Mouse (Mus musculus): ENCODE data around the gene Cnnm2. TPM values are rescaled to one million over a fixed set of nuclear protein-coding genes. Genes with fewer than 3 reads are reported as not detected.
A peak's percentile ranks its signal among the peaks of the same experiment; 100 is the strongest.
"Not testable (repeated sequence)": the region's sequence is repeated elsewhere in the genome, so short reads cannot be mapped to it uniquely, and the experiment has no call there.

Cnnm2 gene
- total RNA-seq, 2 experiments from 2014 or later, result 3.2 TPM

DNA sequence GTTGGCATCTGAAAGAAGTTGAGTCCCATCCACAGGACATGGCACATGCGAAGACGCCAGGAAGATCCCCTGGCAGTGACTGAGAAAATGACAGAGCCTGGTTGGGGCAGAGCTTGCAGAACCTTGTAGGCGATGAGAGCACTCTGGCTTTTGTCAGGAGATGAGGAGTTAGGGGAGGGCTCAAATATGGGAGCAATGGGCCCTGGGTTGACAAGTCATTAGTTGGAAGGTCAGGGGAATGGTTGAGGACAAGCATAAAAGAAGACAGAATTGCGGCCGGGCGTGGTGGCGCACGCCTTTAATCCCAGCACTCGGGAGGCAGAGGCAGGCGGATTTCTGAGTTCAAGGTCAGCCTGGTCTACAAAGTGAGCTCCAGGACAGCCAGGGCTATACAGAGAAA is 1.5 kb upstream of the Cnnm2 start:
- not testable (repeated sequence) for DNase-seq (ENCODE audit: low spot score)

DNA sequence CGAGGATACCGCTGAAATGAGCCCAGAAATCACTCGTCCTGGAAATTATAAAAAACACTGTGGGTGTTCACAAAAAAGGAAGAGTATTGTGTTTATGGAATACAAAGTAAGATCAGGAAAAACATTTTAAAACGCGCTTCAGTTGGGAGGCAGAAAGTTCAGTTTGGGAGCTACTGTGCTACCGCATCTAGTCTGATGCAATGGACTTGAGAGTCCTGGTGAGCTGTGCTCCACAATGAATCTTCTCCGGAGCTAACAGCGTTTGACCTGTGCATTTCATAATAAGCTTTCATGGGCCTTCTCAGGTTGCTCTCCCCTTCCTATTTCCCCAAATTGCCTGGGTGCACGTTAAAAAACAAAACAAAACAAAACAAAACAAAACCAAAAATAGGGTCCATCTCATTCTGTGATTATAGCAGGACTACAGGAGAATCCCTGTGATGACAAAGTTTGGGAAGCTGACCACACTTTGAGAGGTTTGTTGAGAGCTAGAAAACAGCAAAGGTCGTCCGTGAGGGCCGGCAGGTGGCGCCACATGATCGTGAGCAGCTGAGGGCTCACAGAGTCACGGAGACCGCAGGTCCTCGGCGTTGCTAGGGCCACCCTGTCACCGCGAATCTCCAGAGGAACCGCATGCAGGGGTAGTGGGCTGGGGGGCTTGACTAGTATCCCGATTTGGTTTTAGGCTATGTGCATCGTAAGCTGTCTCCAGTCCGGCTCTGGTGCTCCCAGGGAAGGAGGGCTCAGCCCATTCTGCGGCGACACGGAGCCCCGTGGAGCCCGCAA is 828 bp upstream of the Cnnm2 start:
- peak; percentile 89 for DNase-seq (ENCODE audit: low spot score)

DNA sequence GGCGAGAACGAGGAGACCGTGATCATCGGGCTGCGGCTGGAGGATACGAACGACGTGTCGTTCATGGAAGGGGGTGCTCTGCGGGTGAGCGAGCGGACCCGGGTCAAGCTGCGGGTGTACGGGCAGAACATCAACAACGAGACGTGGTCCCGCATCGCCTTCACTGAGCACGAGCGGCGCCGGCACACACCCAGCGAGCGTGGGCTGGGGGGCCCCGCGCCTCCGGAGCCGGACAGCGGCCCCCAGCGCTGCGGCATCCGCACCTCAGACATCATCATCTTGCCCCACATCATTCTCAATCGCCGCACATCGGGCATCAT is 535 bp downstream of the Cnnm2 start:
- DNase-seq (ENCODE audit: low spot score), result no peak

DNA sequence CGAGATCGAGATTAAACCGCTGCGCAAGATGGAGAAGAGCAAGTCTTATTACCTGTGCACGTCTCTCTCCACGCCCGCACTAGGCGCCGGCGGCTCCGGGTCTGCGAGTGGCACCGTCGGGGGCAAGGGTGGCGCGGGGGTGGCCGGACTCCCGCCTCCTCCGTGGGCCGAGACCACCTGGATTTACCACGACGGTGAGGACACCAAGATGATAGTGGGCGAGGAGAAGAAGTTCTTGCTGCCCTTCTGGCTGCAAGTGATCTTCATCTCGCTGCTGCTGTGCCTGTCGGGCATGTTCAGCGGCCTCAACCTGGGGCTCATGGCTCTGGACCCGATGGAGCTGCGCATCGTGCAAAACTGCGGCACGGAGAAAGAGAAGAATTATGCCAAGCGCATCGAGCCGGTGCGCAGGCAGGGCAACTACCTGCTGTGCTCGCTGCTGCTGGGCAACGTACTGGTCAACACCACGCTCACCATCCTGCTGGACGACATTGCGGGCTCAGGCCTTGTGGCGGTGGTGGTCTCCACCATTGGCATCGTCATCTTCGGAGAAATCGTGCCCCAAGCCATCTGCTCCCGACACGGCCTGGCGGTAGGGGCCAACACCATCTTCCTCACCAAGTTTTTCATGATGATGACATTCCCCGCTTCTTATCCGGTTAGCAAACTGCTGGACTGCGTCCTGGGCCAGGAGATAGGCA is 1.0 kb downstream of the Cnnm2 start:
- no peak for DNase-seq (ENCODE audit: low spot score)

DNA sequence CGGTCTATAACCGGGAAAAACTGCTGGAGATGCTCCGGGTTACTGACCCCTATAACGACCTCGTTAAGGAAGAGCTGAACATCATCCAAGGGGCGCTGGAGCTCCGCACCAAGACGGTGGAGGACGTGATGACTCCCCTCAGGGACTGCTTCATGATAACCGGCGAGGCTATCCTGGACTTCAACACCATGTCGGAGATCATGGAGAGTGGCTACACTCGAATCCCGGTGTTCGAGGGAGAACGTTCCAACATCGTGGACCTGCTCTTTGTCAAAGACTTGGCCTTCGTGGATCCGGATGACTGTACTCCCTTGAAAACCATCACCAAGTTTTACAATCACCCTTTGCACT is 1.6 kb downstream of the Cnnm2 start:
- DNase-seq (ENCODE audit: low spot score), result no peak

DNA sequence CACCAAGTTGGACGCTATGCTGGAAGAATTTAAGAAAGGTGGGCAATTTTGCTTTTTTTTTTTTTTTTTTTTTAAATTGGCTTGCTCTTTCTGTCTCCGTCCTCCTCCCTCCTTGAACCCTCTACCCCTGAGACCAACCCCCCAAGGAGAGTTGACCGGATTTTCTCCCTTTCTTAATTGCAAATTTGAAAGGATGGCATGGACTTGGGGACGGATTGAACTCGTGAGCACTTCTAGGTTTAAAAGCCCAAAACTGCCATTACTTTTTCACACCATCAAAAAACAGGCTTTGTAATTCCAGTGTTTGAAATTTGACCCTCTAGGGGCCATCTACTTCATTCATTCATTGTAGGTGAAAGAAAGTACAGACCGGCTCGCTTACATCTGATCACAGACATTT is 2.0 kb downstream of the Cnnm2 start:
- DNase-seq (ENCODE audit: low spot score), result no peak

DNA sequence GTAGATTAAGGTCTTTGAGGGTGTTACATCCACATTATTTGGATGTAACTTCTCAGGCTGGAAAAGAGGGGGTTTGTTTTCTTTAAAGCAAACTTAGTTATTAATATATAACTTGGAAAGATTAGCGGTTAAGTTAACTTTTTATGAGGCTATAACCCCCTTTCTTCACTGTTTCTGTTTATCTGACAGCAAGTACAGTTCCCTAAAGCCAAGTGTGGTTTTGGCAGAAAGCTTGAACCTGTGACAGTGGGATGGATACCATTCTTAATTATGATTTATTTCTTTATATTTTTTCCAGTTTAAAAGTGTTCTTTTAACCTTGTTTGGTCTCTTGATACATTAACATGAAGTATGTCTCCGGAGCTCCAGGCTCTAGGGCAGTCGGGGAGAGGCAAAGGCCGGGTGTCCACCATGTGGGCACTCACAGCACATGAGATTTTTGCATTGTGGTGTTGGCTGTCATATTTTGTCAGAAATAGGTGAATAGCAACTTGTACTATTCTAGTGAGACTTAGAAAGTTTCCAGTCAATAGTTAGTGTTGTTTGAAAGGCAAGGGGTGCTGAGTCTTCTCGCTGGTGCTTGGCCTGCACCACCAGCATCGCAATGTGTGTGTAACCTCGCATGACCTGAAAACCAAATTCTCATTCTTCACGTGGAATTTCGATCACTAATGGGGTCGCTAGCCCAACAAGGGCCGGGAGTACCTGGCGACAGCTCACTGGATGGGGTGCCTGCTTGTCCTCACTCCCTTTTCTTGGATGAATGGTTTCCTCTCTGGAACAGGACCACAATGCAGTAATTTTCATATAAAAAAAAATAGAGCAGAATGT is 2.8 kb downstream of the Cnnm2 start:
- no peak for DNase-seq (ENCODE audit: low spot score)

DNA sequence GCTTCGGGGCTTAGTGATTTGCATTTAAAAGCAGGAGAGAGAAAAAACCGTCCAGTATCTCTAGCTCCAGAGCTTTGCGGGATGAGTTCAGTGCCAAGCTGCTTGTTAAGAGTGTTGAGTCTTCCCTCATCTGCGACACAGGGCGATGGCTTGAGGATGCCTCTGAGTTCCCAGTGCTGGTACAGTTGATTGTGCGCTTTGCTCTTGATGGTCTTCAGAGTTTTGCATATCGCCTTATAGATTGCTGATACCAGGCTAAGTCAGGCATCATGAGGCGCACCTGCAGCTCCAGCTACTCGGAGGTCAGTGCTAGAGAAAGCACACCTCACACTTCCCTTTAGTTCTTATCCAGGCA is 3.3 kb downstream of the Cnnm2 start:
- DNase-seq (ENCODE audit: low spot score), result no peak

DNA sequence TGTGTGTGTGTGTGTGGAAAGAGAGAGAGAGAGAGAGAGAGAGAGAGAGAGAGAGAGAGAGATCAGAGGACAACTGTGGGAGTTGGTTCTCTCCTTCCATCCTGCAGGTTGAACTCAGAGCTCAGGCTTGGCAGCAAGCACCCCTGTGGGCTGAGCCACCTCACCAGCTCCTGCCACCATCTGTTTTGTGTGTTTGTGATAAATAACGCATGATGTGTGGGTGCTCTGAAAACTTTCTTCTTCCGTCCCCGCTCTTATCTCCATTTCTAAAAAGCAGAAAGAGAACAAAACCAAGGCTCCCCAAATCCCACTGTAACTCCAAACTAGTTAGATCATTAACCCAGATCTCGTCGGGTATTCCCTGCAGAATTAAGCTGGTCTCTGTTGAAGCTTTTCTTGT is 4.7 kb downstream of the Cnnm2 start:
- no peak for DNase-seq (ENCODE audit: low spot score)

DNA sequence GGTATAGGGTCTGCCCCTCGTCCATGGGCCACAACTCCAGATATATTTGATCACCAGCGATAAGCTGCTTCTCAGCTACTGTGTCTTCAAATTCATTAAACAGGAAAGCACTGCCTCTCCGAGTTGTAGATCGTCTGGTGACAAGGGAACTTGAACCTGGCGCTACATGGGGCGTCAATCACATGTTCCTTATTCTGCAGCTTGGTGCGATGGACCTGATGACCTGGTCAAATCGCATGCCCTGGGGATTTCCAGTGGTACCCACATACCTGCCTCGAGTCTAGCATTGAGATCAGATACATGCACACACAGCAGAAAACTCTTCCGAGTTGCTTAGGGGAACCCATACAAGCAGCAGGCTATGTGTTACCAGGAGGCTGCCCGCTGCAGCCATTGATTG is 8.4 kb downstream of the Cnnm2 start:
- no peak for DNase-seq (ENCODE audit: low spot score)

DNA sequence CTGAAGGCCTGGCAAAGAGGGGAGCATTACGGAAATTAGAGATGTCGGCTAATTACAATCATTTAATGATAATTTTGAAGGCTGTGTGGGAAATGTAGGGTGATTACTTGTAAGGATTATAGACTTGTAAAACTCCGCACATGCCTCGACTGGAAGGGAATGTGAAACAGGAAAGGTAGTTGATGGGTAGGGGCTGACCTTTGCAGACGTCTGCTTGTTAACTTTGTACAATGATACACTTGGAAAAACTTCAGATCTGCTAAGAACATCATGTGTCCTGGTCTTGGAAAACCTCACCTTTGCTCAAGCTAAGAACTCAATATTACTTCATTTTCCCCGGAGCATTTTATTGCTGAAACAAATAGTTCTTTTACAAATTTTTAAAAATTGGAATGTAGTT is 10.4 kb downstream of the Cnnm2 start:
- no peak for DNase-seq (ENCODE audit: low spot score)

DNA sequence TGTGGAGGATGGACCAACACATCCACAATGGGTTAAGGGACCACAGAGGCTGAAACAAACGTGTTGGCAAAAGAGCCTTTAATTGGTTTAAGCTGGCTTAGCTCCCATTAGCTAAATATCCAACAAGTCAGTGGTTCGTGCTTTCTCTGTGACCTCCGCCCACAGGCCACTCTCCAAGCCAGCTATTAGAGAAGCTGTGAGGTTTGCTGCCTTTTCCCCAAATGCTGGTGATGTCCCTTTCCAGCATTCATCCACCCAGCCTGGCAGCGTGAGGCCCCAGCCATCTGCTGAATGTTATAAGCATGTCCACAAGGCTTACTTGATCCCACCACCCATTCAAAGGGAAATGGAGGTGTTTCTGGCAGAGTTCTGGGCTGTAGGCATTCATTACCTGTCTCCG is 15.0 kb downstream of the Cnnm2 start:
- no peak for DNase-seq (ENCODE audit: low spot score)

DNA sequence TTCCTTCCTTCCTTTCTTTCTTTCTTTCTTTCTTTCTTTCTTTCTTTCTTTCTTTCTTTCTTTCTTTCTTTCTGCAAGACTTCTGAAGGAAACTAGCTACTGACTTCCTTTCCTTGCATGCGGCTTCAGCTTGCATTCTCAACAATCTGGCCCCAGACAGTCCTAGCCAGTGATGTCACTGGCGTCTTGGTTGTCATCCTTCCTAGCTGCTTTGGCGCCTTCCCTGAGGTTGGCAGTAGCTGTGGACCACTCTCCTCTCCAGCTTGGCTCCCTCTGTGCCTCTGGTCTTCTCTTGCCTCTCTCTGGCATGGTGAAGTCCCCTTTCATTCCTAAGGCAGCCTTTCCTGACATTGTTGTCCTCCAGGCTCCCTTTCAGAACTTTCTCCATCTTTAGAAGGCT is 15.5 kb downstream of the Cnnm2 start:
- no peak for DNase-seq (ENCODE audit: low spot score)

DNA sequence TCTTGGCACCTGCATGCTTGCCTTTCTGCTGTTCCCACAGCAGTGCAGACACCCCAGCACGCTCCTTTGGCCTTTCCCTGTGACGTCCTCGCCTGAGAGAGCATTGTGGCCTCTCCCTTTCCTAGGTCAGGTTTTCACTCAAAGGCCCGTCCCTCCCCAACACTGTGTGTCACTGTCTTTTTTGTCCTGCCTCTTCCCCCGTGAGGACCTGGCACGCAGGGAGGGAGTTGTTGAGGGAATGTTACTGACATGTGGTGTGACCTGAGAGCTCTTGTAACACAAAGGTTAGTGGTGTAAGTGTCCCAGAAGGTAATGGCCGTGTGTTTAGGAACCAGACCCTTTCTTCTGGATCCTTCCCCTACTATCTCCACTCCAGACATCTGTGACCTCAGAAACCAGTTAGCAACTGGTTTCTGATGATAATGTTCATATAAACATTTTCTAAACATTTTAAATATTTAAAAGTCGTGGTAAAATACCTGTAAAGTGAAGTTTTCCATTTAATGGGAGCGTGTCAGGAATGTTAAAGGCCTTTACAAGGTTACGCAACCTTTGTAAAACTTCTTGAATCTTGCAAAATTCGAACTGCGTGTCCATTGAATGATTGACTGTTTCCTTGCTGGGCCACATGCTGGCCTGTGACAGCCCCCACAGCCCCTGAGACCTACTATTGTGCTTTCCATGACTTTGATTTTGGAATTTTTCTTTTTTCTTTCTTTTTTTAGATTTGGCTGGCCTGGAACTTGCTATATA is 16.7 kb downstream of the Cnnm2 start:
- no peak for DNase-seq (ENCODE audit: low spot score)

DNA sequence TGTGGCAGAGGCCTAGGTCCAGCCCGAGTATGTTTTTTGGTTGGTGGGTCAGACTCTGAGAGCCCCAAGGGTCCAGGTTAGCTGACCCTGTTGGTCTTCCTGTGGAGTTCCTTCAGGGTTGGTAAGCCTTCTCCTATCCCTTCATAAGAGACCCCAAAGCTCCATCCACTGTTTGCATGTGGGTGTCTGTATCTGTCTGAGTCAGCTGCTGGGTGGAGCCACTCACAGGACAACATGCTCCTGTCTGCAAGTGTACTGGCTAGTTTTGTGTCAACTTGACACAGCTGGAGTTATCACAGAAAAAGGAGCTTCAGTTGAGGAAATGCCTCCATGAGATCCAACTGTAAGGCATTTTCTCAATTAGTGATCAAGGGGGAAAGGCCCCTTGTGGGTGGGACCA is 17.7 kb downstream of the Cnnm2 start:
- DNase-seq (ENCODE audit: low spot score), result not testable (repeated sequence)

DNA sequence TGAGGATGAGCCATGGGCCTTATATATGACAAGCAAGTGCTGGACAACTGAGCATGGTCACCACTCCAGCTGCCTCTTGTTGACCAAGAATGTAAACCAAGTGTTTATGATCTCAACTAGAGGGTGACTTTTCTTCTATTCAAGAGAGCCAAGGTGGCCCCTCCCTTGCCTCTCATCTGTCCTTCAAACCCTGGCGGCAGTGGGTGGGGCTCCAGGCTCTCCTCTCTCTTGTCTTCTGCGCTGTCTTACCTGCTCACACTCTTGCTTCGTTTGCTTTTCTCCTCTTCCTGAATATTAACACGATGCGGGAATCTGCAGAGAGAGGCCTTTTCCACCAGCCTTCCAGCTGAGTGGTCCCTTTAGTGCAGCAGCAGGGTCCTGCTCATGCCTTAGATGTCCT is 22.6 kb downstream of the Cnnm2 start:
- no peak for DNase-seq (ENCODE audit: low spot score)

DNA sequence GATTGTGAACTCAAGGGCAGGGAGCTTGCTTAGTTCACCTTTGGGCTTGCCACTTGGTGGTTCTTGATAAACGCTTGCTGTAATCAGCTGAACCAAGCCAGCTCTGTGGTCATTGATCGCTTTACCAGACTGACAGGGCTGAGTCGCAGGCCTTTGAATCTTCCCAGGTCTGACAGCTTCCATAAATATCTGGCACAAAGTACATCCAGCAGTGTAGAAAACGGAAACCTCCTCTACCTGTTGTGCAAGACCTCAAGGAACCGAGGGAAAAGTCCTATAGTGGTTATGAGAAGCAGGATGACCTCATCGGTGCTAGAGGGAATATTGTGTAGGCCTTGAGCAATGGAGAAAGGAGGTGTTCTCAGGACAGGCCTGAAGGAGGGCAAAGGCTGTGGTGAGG is 23.1 kb downstream of the Cnnm2 start:
- no peak for DNase-seq (ENCODE audit: low spot score)

DNA sequence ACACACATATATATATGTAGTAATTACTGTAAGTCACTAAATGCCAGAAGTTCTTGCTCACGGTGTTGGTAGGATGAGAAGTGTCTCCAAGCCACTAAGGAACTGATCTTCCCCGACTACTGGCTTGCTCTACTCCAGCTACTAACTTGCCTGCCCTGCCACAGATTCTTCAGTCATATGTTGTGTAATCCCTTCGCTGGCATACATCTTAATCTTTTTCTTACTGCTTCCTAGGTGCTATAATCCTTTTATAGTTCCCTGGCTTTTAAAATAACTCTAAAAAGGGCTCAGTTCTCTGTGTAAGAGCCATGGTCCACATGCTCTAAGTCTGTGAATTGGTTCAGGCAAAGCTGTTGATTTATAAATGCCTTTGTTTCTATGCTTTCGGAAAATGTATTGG is 24.2 kb downstream of the Cnnm2 start:
- DNase-seq (ENCODE audit: low spot score), result no peak

DNA sequence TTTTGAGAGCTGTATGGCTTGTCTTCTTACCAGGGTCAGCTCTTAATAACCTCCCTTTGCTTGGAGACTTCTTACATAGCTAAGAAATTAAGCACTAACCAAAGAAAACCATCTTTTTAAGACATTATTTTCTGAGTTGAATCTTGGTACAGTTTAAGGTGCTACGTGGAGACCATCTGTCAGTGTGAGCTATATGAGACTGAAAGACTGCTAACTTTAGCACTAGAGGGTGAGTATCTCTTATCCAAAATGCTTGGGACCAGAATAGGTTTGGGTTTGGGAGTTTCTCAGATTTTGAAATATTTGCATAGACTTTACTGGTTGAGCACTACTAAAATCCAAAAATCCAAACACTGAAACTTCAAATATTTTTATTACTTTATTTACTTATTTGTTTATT is 28.4 kb downstream of the Cnnm2 start:
- DNase-seq (ENCODE audit: low spot score), result no peak

DNA sequence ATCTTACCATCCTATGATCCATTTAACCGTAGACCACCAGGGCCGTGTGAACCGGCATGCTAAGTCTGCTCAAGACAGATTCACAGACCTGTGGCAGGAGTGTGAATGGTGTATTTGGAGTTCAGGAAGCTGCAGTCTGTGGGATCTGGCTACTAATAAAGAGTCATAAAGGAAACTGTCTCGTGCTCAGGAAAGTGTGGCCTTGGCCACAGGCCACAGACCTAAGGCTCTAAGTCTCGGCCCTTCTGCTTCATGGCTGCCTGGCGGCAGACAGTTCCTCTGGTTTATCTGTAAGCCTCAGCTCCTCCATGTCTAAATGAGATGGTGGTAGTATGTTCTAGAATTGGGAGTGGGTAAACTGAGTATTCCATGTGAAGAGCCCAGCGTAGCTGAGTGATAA is 30.0 kb downstream of the Cnnm2 start:
- no peak for DNase-seq (ENCODE audit: low spot score)

DNA sequence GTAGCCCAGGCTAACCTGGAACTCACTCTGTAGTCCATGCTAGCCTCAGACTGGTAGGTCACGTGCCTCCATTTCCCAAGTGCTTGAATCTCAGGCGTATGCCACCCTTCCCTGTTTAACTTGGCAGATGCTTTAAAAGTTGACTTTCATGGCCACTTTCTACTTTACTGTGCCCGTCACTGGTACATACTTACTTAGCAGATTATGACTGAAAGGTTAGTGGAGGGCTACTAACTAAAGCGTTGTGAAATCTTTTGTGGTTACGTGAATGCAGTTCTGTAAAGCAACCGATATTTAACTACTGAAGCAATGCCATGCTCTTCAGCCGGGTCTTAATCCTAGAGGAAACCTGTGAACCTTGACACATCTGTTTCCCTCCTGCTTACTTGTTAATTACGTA is 30.5 kb downstream of the Cnnm2 start:
- DNase-seq (ENCODE audit: low spot score), result no peak

DNA sequence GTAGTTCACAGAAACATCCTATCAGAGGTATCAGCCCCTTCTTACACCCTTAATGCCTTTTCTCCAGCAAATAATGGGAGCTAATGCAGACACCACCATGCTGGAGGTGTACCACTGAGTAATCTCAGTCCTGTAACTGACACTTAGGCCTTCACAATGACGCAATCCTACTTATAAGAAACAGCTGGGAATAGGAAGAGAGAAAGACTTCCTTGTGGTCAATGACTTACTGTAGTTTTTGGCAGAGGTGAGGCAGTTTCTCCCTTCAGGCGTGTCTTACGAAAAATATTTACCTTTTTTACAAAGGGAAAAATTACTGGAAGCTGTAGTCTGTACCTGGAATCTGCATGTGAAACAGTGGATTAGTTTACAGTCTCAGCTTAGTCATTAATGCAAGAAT is 31.1 kb downstream of the Cnnm2 start:
- no peak for DNase-seq (ENCODE audit: low spot score)

All from gastrocnemius, adult 18-20 months (tissue).